Mouse (Mus musculus): ENCODE data around the gene Cyp2c37. TPM values are rescaled to one million over a fixed set of nuclear protein-coding genes. Genes with fewer than 3 reads are reported as not detected.

Gene Cyp2c37
- polyA plus RNA-seq (2014; fragmentation: Illumina TruSeq; extraction: RNeasy Lipid Tissue Mini Kit (QIAGEN cat#74804); ENCODE audit: insufficient read depth, low read depth, low replicate concordance) = not detected

GRCm38 (mm10) chr19:39992140-39992539 is at the start of gene Cyp2c37:
Cyp2c37 (plus strand) TSS chr19:39992424.

Other genes starting within 250 kb of the Cyp2c37 start
- not detected for gene Cyp2c40, start 179.6 kb upstream of the Cyp2c37 start, polyA plus RNA-seq (2014; fragmentation: Illumina TruSeq; extraction: RNeasy Lipid Tissue Mini Kit (QIAGEN cat#74804); ENCODE audit: insufficient read depth, low read depth, low replicate concordance)
- not detected for gene Cyp2c69, start 105.6 kb upstream of the Cyp2c37 start, polyA plus RNA-seq (2014; fragmentation: Illumina TruSeq; extraction: RNeasy Lipid Tissue Mini Kit (QIAGEN cat#74804); ENCODE audit: insufficient read depth, low read depth, low replicate concordance)
- gene Cyp2c54, start 81.4 kb downstream of the Cyp2c37 start, polyA plus RNA-seq (2014; fragmentation: Illumina TruSeq; extraction: RNeasy Lipid Tissue Mini Kit (QIAGEN cat#74804); ENCODE audit: insufficient read depth, low read depth, low replicate concordance) = not detected
- not detected for gene Cyp2c50, start 97.3 kb downstream of the Cyp2c37 start, polyA plus RNA-seq (2014; fragmentation: Illumina TruSeq; extraction: RNeasy Lipid Tissue Mini Kit (QIAGEN cat#74804); ENCODE audit: insufficient read depth, low read depth, low replicate concordance)
- gene Cyp2c70, start 194.9 kb downstream of the Cyp2c37 start, polyA plus RNA-seq (2014; fragmentation: Illumina TruSeq; extraction: RNeasy Lipid Tissue Mini Kit (QIAGEN cat#74804); ENCODE audit: insufficient read depth, low read depth, low replicate concordance) = not detected